Mouse (Mus musculus): ENCODE results near the gene Tmem217. TPM values are rescaled to one million over a fixed set of nuclear protein-coding genes. Genes with fewer than 3 reads are reported as not detected.
"Not testable (repeated sequence)": the region's sequence is repeated elsewhere in the genome, so short reads cannot be mapped to it uniquely, and the experiment has no call there.

Tmem217 gene
- polyA plus RNA-seq, 1 experiment, result not detected

- no peaks in the 10 kb centered on the region for H3K27me3 ChIP-seq (ENCODE audit: control insufficient read depth, insufficient read depth, low read length, poor library complexity, severe bottlenecking)
- no peaks in the 10 kb centered on the region for H3K9me3 ChIP-seq (replicated peaks; ENCODE audit: control insufficient read depth, insufficient read depth, low read length, poor library complexity, severe bottlenecking)
- no peak for TF ChIP-seq EP300 (IDR thresholded peaks at IDR 0.05; ENCODE audit: insufficient read depth, low read depth, low read length)
- TF ChIP-seq POLR2A (IDR thresholded peaks at IDR 0.05; ENCODE audit: insufficient read depth, low read length), result no peak
- TF ChIP-seq CTCF (IDR thresholded peaks at IDR 0.05; ENCODE audit: low read depth, low read length), result no peak
- no peak overlapping the region for H3K27ac ChIP-seq (ENCODE audit: insufficient read depth, low read length)
- no peak overlapping the region for H3K9ac ChIP-seq (ENCODE audit: low read depth, poor library complexity, severe bottlenecking)
- H3K36me3 ChIP-seq (ENCODE audit: control insufficient read depth, insufficient read depth, low read length, poor library complexity, severe bottlenecking), result peaks cover 23% of the 10 kb centered on the region
- peaks cover 2% of the 10 kb centered on the region for H3K4me1 ChIP-seq (ENCODE audit: control insufficient read depth, insufficient read depth, low read length)
- no peak overlapping the region for H3K4me3 ChIP-seq (ENCODE audit: low read depth, low read length)
Measured at GRCm38 (mm10) chr17:29498028-29498427, 54.2 kb downstream of the Tmem217 start.

GRCm38 (mm10) chr17:29497481-29497880 lies 54.7 kb downstream of the Tmem217 start:
- not testable (repeated sequence) for H3K4me1 ChIP-seq (ENCODE audit: control insufficient read depth, insufficient read depth, low read length); H3K4me3 ChIP-seq (ENCODE audit: low read depth, low read length); H3K9me3 ChIP-seq (replicated peaks; ENCODE audit: control insufficient read depth, insufficient read depth, low read length, poor library complexity, severe bottlenecking); H3K27me3 ChIP-seq (ENCODE audit: control insufficient read depth, insufficient read depth, low read length, poor library complexity, severe bottlenecking); H3K9ac ChIP-seq (ENCODE audit: low read depth, poor library complexity, severe bottlenecking); H3K27ac ChIP-seq (ENCODE audit: insufficient read depth, low read length)
- H3K36me3 ChIP-seq (ENCODE audit: control insufficient read depth, insufficient read depth, low read length, poor library complexity, severe bottlenecking), result peaks cover 25% of the 10 kb centered on the region

- peaks cover 2% of the 10 kb centered on the region for H3K4me1 ChIP-seq (ENCODE audit: control insufficient read depth, insufficient read depth, low read length)
- H3K4me3 ChIP-seq (ENCODE audit: low read depth, low read length), result no peak overlapping the region
- H3K36me3 ChIP-seq (ENCODE audit: control insufficient read depth, insufficient read depth, low read length, poor library complexity, severe bottlenecking), result peaks cover 30% of the 10 kb centered on the region
- no peak overlapping the region for H3K9ac ChIP-seq (ENCODE audit: low read depth, poor library complexity, severe bottlenecking)
- H3K27me3 ChIP-seq (ENCODE audit: control insufficient read depth, insufficient read depth, low read length, poor library complexity, severe bottlenecking), result no peaks in the 10 kb centered on the region
- H3K27ac ChIP-seq (ENCODE audit: insufficient read depth, low read length), result 0 out of 2 replicates have a peak overlapping the region, but pooled peaks have one; percentile 22
- TF ChIP-seq EP300 (IDR thresholded peaks at IDR 0.05; ENCODE audit: insufficient read depth, low read depth, low read length), result no peak
- no peak for TF ChIP-seq CTCF (IDR thresholded peaks at IDR 0.05; ENCODE audit: low read depth, low read length)
- TF ChIP-seq POLR2A (IDR thresholded peaks at IDR 0.05; ENCODE audit: insufficient read depth, low read length), result no peak
- H3K9me3 ChIP-seq (replicated peaks; ENCODE audit: control insufficient read depth, insufficient read depth, low read length, poor library complexity, severe bottlenecking), result no peaks in the 10 kb centered on the region
Measured at GRCm38 (mm10) chr17:29497071-29497354, 55.2 kb downstream of the Tmem217 start.

- Histone ChIP-seq H3K9me3 (replicated peaks; ENCODE audit: control insufficient read depth, insufficient read depth, low read length, poor library complexity, severe bottlenecking) (no peaks in the 10 kb centered on the region), H3K27ac (ENCODE audit: insufficient read depth, low read length) (0 out of 2 replicates have a peak overlapping the region, but pooled peaks have one; percentile 22), H3K27me3 (ENCODE audit: control insufficient read depth, insufficient read depth, low read length, poor library complexity, severe bottlenecking) (no peaks in the 10 kb centered on the region), H3K9ac (ENCODE audit: low read depth, poor library complexity, severe bottlenecking) (no peak overlapping the region), H3K36me3 (ENCODE audit: control insufficient read depth, insufficient read depth, low read length, poor library complexity, severe bottlenecking) (peaks cover 36% of the 10 kb centered on the region), H3K4me3 (ENCODE audit: low read depth, low read length) (no peak overlapping the region), H3K4me1 (ENCODE audit: control insufficient read depth, insufficient read depth, low read length) (peaks cover 2% of the 10 kb centered on the region)
- TF ChIP-seq POLR2A (IDR thresholded peaks at IDR 0.05; ENCODE audit: insufficient read depth, low read length), result no peak
- TF ChIP-seq CTCF (IDR thresholded peaks at IDR 0.05; ENCODE audit: low read depth, low read length), result no peak
- no peak for TF ChIP-seq EP300 (IDR thresholded peaks at IDR 0.05; ENCODE audit: insufficient read depth, low read depth, low read length)
Measured at GRCm38 (mm10) chr17:29496211-29497070, 55.7 kb downstream of the Tmem217 start.

- TF ChIP-seq POLR2A (IDR thresholded peaks at IDR 0.05; ENCODE audit: insufficient read depth, low read length) (no peak), EP300 (IDR thresholded peaks at IDR 0.05; ENCODE audit: insufficient read depth, low read depth, low read length) (no peak), CTCF (IDR thresholded peaks at IDR 0.05; ENCODE audit: low read depth, low read length) (no peak)
- Histone ChIP-seq H3K27ac (ENCODE audit: insufficient read depth, low read length) (peak overlapping the region; percentile 21), H3K9ac (ENCODE audit: low read depth, poor library complexity, severe bottlenecking) (no peak overlapping the region), H3K36me3 (ENCODE audit: control insufficient read depth, insufficient read depth, low read length, poor library complexity, severe bottlenecking) (peaks cover 36% of the 10 kb centered on the region), H3K4me1 (ENCODE audit: control insufficient read depth, insufficient read depth, low read length) (no peaks in the 10 kb centered on the region), H3K27me3 (ENCODE audit: control insufficient read depth, insufficient read depth, low read length, poor library complexity, severe bottlenecking) (no peaks in the 10 kb centered on the region), H3K4me3 (ENCODE audit: low read depth, low read length) (peak overlapping the region; percentile 4; the same call in 1 of the 2 replicates), H3K9me3 (replicated peaks; ENCODE audit: control insufficient read depth, insufficient read depth, low read length, poor library complexity, severe bottlenecking) (no peaks in the 10 kb centered on the region)
Measured at GRCm38 (mm10) chr17:29494732-29495076, 57.5 kb downstream of the Tmem217 start.

- H3K27me3 ChIP-seq (ENCODE audit: control insufficient read depth, insufficient read depth, low read length, poor library complexity, severe bottlenecking), result no peaks in the 10 kb centered on the region
- peak overlapping the region; percentile 81 for H3K27ac ChIP-seq (ENCODE audit: insufficient read depth, low read length)
- no peak for TF ChIP-seq POLR2A (IDR thresholded peaks at IDR 0.05; ENCODE audit: insufficient read depth, low read length)
- TF ChIP-seq EP300 (IDR thresholded peaks at IDR 0.05; ENCODE audit: insufficient read depth, low read depth, low read length), result no peak
- no peak for TF ChIP-seq CTCF (IDR thresholded peaks at IDR 0.05; ENCODE audit: low read depth, low read length)
- peak overlapping the region; percentile 95 for H3K4me3 ChIP-seq (ENCODE audit: low read depth, low read length)
- H3K4me1 ChIP-seq (ENCODE audit: control insufficient read depth, insufficient read depth, low read length), result no peaks in the 10 kb centered on the region
- H3K36me3 ChIP-seq (ENCODE audit: control insufficient read depth, insufficient read depth, low read length, poor library complexity, severe bottlenecking), result peaks cover 36% of the 10 kb centered on the region
- H3K9me3 ChIP-seq (replicated peaks; ENCODE audit: control insufficient read depth, insufficient read depth, low read length, poor library complexity, severe bottlenecking), result no peaks in the 10 kb centered on the region
- H3K9ac ChIP-seq (ENCODE audit: low read depth, poor library complexity, severe bottlenecking), result peak overlapping the region; percentile 85
Measured at GRCm38 (mm10) chr17:29494062-29494731, 58.0 kb downstream of the Tmem217 start.

All from ES-Bruce4 (cell line).